Mouse (Mus musculus): ENCODE measurements around the gene Otulin.

GRCm38 (mm10) chr15:27506127-27506886 is 124.2 kb downstream of the Otulin start:
- TF ChIP-seq POLR2A (IDR thresholded peaks at IDR 0.05; ENCODE audit: low read depth, low read length) (no peak), GABPA (IDR thresholded peaks at IDR 0.05; ENCODE audit: insufficient replicate concordance, low read depth, low read length) (no peak), USF1 (IDR thresholded peaks at IDR 0.05; ENCODE audit: low read depth, low read length) (no peak), CTCF (conservative IDR thresholded peaks at IDR 0.05 in 1 of 2, IDR thresholded peaks at IDR 0.05 in 1 of 2; ENCODE audit: low read depth in 2 of 2, low read length in 2 of 2) (no peak), POLR2AphosphoS2 (IDR thresholded peaks at IDR 0.05; ENCODE audit: low read depth, low read length) (no peak), MAX (IDR thresholded peaks at IDR 0.05; ENCODE audit: low read length) (no peak), RCOR1 (conservative IDR thresholded peaks at IDR 0.05; ENCODE audit: low read depth, low read length) (no peak), EP300 (IDR thresholded peaks at IDR 0.05; ENCODE audit: low read length) (no peak), ETS1 (conservative IDR thresholded peaks at IDR 0.05; ENCODE audit: low read depth, low read length) (no peak), RAD21 (IDR thresholded peaks at IDR 0.05; ENCODE audit: low read depth, low read length) (no peak), ZNF384 (IDR thresholded peaks at IDR 0.05; ENCODE audit: low read depth, low read length) (no peak), KAT2A (IDR thresholded peaks at IDR 0.05; ENCODE audit: insufficient replicate concordance, low read length) (no peak)
